Mouse (Mus musculus): ENCODE measurements around the gene Pgbd1. TPM values are rescaled to one million over a fixed set of nuclear protein-coding genes. Genes with fewer than 3 reads are reported as not detected.

Gene Pgbd1
- polyA plus RNA-seq, 1 experiment from 2014 or later: 4.2 TPM

DNA sequence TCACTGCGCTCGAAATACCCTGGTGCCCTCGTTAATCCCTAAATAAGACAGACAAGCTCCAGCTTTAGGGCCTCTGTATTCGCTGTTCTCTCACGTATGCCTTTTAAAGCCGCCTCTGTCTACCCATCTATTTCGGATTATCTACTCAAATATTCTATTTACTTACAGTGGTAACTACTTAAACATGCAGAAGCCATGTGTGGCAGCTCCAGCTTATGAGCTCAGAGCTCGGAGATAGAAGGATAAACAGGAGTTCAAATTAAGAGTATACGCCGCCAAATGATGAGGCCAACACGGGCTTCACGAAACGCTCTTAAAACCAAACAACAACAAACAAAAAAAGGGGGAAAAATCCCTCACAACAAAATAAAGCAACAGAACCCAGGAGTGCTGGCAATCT, 12.2 kb upstream of the Pgbd1 start:
- H3K9me3 ChIP-seq: no peaks in the 10 kb centered on the region
- H3K4me1 ChIP-seq (replicated peaks): peaks cover 21% of the 10 kb centered on the region
- H3K9ac ChIP-seq: peak overlapping the region; percentile 77
- peaks cover 19% of the 10 kb centered on the region for H3K36me3 ChIP-seq
- peak overlapping the region; percentile 70 for H3K4me2 ChIP-seq
- 3% methylated on average over 13 of the region's 13 CpGs for WGBS
- peak overlapping the region; percentile 75 for H3K4me3 ChIP-seq
- peak overlapping the region; percentile 80 for H3K27ac ChIP-seq
- H3K27me3 ChIP-seq: peaks cover 21% of the 10 kb centered on the region
- no peak for ATAC-seq (ENCODE audit: low FRiP score)

DNA sequence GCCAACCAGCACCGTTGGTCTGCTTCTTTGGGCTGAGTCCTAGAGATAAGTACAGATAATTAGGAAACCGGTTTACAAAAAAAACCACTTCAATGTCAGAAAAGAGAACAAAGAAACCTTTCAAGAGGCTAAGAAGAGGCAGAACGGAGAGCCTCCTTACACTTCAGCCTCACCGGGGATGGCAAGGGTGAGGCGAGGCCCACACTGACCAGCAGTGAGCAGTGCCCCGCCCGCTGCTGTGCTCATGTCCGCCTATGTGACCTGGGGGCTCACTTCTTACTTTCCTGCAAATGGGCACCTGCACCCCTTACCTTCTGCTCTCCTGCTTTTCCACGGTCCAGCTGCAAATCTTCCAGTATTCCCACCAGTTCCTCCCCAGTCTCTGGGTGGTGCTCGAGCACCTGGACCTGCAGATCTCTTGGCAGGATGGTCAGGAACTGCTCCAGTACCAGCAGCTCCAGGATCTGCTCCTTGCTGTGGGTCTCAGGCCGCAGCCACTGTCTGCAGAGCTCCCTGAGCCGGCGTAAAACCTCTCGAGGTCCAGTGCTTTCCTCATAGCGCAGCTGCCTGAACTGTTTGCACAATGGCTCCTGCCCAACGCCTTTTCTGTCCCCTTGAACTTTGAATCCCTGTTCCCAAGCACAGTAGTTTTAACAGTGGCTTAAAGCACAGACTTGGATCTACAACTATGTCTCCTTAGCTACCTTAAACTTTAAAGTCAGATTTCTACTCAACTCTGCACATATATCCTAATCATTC, 7.2 kb upstream of the Pgbd1 start:
- Histone ChIP-seq H3K9ac (no peak overlapping the region), H3K27ac (no peak overlapping the region), H3K4me3 (no peak overlapping the region), H3K27me3 (no peaks in the 10 kb centered on the region), H3K9me3 (no peaks in the 10 kb centered on the region), H3K36me3 (peaks cover 65% of the 10 kb centered on the region), H3K4me1 (replicated peaks) (peaks cover 21% of the 10 kb centered on the region), H3K4me2 (no peak overlapping the region)
- WGBS: 88% methylated on average over 16 of the region's 16 CpGs
- no peak for ATAC-seq (ENCODE audit: low FRiP score)

DNA sequence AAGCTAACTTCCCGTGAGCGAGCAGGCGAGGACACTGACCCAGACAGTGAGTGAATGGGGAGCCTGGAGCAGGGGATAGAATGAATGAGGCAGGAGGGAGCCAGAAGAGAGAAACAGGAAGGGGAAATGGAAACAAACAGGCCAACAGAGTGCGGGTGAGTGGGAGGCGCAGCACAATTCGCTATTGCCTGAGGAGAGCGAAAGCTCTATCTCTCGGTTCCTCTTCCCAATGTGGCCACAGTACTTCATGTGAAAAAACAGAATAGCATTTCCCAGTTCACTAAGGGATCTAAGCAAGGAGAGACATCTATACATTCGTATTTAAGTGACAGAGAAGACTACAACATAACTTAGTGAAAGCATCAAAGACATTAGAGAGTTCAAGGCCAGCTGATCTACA, 5.9 kb upstream of the Pgbd1 start:
- Histone ChIP-seq H3K4me3 (no peak overlapping the region), H3K36me3 (peaks cover 70% of the 10 kb centered on the region), H3K4me1 (replicated peaks) (peaks cover 9% of the 10 kb centered on the region), H3K27me3 (no peaks in the 10 kb centered on the region), H3K9ac (no peak overlapping the region), H3K9me3 (no peaks in the 10 kb centered on the region), H3K4me2 (no peak overlapping the region), H3K27ac (no peak overlapping the region)
- ATAC-seq (ENCODE audit: low FRiP score): no peak
- 93% methylated on average over 9 of the region's 9 CpGs for WGBS

DNA sequence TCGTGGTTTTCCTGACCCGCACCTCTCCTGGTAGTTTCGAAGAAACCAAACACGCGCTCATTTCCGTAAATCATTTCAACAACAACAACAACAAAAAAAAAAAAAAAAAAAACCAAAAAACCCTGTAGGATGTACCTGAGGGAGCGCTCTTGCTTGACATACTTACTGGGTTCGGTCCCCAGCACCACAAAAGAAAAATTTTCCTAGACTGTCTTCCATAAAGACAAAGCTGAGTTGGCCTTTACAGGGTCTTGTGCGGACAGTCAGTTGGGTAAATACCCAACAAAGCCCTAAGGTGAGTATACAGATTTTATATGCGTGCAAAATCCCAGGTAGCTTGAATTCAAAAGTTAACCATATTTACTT, 332 bp upstream of the Pgbd1 start:
- H3K4me1 ChIP-seq (replicated peaks): peaks cover 14% of the 10 kb centered on the region
- H3K4me3 ChIP-seq: peak overlapping the region; percentile 59
- peak; percentile 57 for ATAC-seq (ENCODE audit: low FRiP score)
- no peaks in the 10 kb centered on the region for H3K27me3 ChIP-seq
- peak overlapping the region; percentile 81 for H3K9ac ChIP-seq
- H3K36me3 ChIP-seq: peaks cover 34% of the 10 kb centered on the region
- H3K9me3 ChIP-seq: no peaks in the 10 kb centered on the region
- H3K27ac ChIP-seq: peak overlapping the region; percentile 89
- 18% methylated on average over 10 of the region's 10 CpGs for WGBS
- peak overlapping the region; percentile 81 for H3K4me2 ChIP-seq

DNA sequence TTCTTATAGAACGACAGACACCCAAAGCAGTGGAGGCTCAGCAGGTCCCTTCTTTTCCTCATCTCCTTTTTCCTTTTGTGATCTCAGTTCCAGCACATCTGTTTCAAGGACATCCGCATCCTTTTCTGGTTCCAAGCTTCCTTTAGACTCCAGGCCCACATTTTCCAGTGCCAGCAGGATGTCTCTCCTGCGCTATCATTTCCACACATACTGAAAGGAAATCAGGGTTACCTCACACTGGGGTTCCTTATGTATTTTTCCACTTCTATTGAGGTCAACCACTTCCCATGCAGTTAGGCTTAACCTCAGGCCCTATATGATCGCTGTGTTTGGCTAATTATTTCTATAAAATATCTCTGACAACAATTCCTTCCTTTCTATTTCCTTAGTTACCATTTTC, 5.4 kb downstream of the Pgbd1 start:
- Histone ChIP-seq H3K4me3 (no peak overlapping the region), H3K9ac (no peak overlapping the region), H3K27ac (no peak overlapping the region), H3K4me2 (no peak overlapping the region), H3K27me3 (no peaks in the 10 kb centered on the region), H3K4me1 (replicated peaks) (peaks cover 8% of the 10 kb centered on the region), H3K36me3 (peaks cover 5% of the 10 kb centered on the region; the same call in 1 of the 2 replicates), H3K9me3 (no peaks in the 10 kb centered on the region)
- 89% methylated on average over 4 of the region's 4 CpGs for WGBS
- no peak for ATAC-seq (ENCODE audit: low FRiP score)

DNA sequence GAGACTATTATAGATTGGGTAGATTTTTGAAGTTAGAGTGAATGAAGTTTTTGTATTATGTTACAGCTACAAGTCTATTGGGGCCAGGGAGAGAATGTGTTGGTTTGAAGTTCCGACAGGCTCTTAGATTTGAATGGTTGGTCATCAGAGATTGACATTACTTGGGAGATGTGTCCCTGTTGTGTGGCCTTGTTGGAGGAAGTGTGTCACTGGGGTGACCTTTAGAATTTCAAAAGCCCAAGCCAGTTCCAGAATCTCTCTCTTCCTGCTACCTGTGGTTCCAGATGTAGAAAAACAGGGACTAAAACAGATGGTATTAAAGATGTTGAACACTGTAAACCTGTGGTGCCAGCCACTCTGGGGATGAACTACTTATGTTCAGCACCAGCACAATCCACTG, 13.2 kb downstream of the Pgbd1 start:
- Histone ChIP-seq H3K27ac (no peak overlapping the region), H3K4me3 (no peak overlapping the region), H3K9ac (no peak overlapping the region), H3K9me3 (no peaks in the 10 kb centered on the region), H3K4me2 (no peak overlapping the region), H3K4me1 (replicated peaks) (no peaks in the 10 kb centered on the region), H3K36me3 (peaks cover 5% of the 10 kb centered on the region; the same call in 1 of the 2 replicates), H3K27me3 (no peaks in the 10 kb centered on the region)
- 97% methylated on average over 1 of the region's 1 CpGs for WGBS
- ATAC-seq (ENCODE audit: low FRiP score): no peak

DNA sequence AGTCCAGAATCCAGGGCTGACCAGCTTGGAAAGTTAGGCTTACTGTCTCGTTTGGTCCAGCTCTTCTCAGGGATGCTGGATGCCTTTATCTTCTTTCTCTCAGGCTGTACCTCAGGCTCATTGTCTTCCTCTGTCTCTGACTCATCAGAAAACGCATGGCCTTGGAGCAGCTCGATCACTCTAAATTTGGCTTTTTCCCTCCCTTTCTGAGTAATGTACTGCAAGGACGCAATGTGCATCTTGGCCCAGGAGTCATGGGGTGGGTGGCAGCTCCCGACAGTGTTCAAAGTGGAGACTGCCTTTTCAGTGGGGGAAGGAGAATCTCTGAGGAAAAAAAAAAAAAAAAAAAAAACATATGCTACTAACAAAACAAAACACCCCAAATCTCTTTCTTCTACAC, 17.6 kb downstream of the Pgbd1 start:
- Histone ChIP-seq H3K27ac (no peak overlapping the region), H3K27me3 (no peaks in the 10 kb centered on the region), H3K9ac (no peak overlapping the region), H3K36me3 (no peaks in the 10 kb centered on the region), H3K4me1 (replicated peaks) (no peaks in the 10 kb centered on the region), H3K4me3 (no peak overlapping the region), H3K4me2 (no peak overlapping the region), H3K9me3 (no peaks in the 10 kb centered on the region)
- no peak for ATAC-seq (ENCODE audit: low FRiP score)
- 62% methylated on average over 5 of the region's 5 CpGs for WGBS

DNA sequence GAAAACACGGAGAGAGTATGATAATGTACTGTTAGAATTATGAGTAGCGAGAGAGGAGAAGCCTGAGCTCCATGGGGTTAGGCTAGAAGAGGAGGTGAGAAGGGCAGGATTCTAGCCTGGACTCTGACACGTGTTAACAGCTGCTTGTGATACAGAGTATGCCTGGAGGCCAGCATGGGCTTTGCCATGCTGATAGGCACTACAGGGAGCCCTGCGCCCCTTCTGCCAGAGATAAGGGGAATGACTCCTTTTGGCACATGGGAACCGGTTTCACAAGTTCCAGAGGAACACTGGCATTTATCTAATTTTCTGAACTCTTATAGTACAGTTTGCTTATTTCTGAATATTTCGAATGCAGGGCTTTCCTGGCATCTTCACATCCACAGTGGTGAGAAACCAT, 22.0 kb downstream of the Pgbd1 start:
- Histone ChIP-seq H3K9me3 (no peaks in the 10 kb centered on the region), H3K4me3 (no peak overlapping the region), H3K9ac (no peak overlapping the region), H3K4me2 (no peak overlapping the region), H3K36me3 (no peaks in the 10 kb centered on the region), H3K4me1 (replicated peaks) (no peaks in the 10 kb centered on the region), H3K27me3 (no peaks in the 10 kb centered on the region), H3K27ac (no peak overlapping the region)
- no peak for ATAC-seq (ENCODE audit: low FRiP score)
- WGBS: 70% methylated on average over 6 of the region's 6 CpGs

DNA sequence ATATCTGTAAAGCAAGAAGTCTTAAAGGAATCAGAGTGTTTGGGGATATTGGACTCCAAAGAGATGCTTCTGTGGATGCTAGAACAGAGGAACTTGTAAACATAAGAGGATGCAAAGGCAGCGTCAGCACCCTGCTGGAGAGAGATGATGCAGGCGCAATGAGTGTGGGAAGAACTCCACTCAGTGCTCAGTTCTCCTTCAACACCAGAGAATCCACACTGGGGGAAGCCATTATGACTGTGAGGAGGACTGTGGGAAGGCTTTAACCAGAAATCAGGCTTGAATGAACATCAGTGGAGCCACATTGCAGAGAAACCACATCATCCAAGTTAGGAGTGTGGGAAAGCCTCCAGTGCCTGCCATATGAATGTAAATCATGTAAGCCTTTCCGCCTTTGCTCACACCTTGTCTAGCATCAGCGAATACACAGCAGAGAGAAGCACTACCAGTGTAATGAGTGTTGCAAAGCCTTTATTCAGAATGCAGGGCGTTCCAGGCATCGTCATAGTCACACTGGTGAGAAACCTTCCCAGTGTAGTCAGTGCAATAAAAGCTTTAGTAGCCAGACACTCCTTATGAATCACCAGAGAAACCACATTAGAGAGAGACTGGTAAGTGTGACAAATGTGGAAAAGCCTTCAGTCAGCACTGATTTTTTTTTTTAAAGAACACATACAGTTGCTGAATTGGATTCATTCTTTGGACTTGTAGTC, 23.4 kb downstream of the Pgbd1 start:
- ATAC-seq (ENCODE audit: low FRiP score): no peak
- Histone ChIP-seq H3K9ac (no peak overlapping the region), H3K4me2 (no peak overlapping the region), H3K27me3 (no peaks in the 10 kb centered on the region), H3K9me3 (no peaks in the 10 kb centered on the region), H3K4me1 (replicated peaks) (no peaks in the 10 kb centered on the region), H3K36me3 (no peaks in the 10 kb centered on the region), H3K4me3 (no peak overlapping the region), H3K27ac (no peak overlapping the region)
- WGBS: 81% methylated on average over 6 of the region's 6 CpGs

DNA sequence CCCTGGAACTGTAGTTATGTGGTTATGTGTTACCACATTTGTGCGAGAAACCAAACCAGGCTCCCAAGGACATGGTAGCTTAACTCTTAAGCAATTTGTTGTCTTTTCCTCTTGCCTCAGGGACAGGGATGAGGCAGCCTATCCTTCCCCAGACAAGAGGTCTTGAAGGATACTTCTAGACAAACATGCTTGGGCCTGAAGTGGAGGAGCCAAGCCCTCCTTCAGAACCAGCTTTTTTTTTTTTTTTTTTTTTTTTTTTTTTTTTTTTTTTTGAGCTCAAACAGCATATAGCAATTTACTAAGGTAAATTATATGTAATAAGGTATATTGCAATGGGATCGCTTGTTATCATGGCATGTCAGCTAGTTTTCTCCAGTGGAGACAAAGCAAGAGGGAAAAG, 25.1 kb downstream of the Pgbd1 start:
- Histone ChIP-seq H3K9ac (no peak overlapping the region), H3K9me3 (no peaks in the 10 kb centered on the region), H3K36me3 (no peaks in the 10 kb centered on the region), H3K27ac (no peak overlapping the region), H3K4me1 (replicated peaks) (no peaks in the 10 kb centered on the region), H3K4me3 (no peak overlapping the region), H3K27me3 (no peaks in the 10 kb centered on the region), H3K4me2 (no peak overlapping the region)
- WGBS: 96% methylated on average over 2 of the region's 2 CpGs
- no peak for ATAC-seq (ENCODE audit: low FRiP score)

DNA sequence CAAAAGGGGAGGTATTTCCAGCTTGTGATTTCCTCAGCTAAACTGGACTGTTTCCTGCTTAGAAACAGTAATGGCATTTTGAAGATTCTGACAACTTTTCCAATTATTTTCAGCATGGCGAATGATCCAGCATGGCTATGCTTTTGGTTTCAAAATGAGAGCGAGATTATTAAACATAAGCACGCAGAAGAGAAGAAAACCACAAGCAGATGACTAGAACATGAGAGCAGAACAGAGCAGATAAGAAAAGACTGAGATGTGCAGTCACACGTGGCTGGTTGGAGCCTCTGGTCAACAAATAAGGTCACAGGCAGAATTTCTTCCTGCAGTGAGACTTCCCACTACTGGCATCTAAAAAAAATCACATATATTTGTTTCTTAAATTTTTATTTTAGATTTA, 25.6 kb downstream of the Pgbd1 start:
- 81% methylated on average over 4 of the region's 4 CpGs for WGBS
- no peak for ATAC-seq (ENCODE audit: low FRiP score)
- Histone ChIP-seq H3K27me3 (no peaks in the 10 kb centered on the region), H3K4me1 (replicated peaks) (no peaks in the 10 kb centered on the region), H3K9ac (no peak overlapping the region), H3K9me3 (no peaks in the 10 kb centered on the region), H3K36me3 (no peaks in the 10 kb centered on the region), H3K27ac (no peak overlapping the region), H3K4me3 (no peak overlapping the region), H3K4me2 (no peak overlapping the region)

DNA sequence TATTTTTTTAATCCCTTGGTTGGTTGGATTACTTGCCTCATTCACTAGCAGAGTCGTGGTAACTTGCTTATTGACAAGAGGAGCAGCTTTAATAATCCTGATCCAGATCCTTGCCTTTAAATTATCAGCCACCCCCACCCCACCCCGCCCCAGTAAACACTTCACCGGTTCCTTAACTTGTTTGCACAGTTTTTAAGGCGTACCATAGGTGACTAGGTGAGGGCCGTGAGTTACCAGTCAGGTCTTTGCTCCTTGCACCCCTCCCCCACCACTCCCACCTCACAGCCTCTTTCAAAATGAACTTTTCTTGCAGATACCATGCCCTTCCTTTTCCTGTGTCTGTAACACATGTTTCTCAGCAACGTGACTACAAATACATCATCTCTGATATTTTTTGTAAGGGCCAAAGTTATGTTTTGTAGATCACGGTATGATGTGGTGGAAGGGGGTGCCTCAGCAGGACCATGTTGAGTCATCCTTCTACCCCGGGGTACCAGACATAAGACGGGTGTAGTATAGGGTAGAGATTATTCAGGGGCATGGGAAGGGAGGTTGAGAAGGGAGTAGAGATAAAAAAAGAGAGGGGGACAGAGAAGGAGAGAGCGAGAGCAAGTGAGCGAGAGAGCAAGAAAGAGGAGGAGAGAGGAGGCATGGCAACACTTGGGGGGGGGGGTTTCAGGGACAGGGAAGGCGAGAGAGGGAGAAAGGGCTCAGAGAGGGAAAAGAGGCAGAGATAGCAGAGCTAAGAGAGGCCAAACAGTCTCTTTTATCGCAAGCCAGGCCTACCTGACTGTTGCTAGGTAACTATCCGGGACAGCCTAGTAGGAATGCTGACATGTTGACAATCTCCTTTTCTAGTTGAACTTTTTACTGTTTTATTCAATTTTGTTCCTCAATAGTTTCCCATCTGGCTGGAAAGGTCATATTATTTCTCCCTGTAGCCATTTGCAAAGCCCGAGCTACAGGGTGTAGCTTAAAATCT, 26.3 kb downstream of the Pgbd1 start:
- Histone ChIP-seq H3K4me1 (replicated peaks) (no peaks in the 10 kb centered on the region), H3K36me3 (no peaks in the 10 kb centered on the region), H3K4me2 (no peak overlapping the region), H3K9me3 (no peaks in the 10 kb centered on the region), H3K9ac (no peak overlapping the region), H3K27ac (no peak overlapping the region), H3K27me3 (no peaks in the 10 kb centered on the region), H3K4me3 (no peak overlapping the region)
- 67% methylated on average over 14 of the region's 15 CpGs for WGBS
- ATAC-seq (ENCODE audit: low FRiP score): no peak
